Mouse (Mus musculus) R1 (cell line): Measurements from ENCODE around the gene Rufy1.

Experiments
- DNase-seq: peaks from one replicate; pipeline ENCODE4 v3.0.0-alpha.2; 2018; ENCODE audit warnings: low read depth, low spot score

Rufy1 gene

GRCm38 (mm10) chr11:50354162-50354561 lies 76.8 kb downstream of the Rufy1 start, which contains the start of gene Cby3:
Gene Cby3, plus strand, starts transcription at chr11:50354462.
- DNase-seq = peak; percentile 36

- DNase-seq = no peak
These were observed 78.7 kb downstream of the Rufy1 start for GRCm38 (mm10) chr11:50352177-50352576.

GRCm38 (mm10) chr11:50346256-50347032 lies 84.5 kb downstream of the Rufy1 start:
- DNase-seq = peak; percentile 66

GRCm38 (mm10) chr11:50345486-50345885 lies 85.4 kb downstream of the Rufy1 start:
- no peak for DNase-seq
